Mouse (Mus musculus): ENCODE data around the gene Polg2.

GRCm38 (mm10) chr11:106780089-106780425, 720 bp upstream of the Polg2 start:
- no peak for TF ChIP-seq EP300 (IDR thresholded peaks at IDR 0.05; ENCODE audit: low read depth)
- no peak for TF ChIP-seq CTCF (IDR thresholded peaks at IDR 0.05; ENCODE audit: low read depth)

Measured in liver, postnatal 0 days (tissue).